Mouse (Mus musculus): ENCODE measurements around the gene Aco2. TPM values are rescaled to one million over a fixed set of nuclear protein-coding genes. Genes with fewer than 3 reads are reported as not detected.

The Aco2 gene
- polyA plus RNA-seq, 1 experiment: 242 TPM

- H3K4me1 ChIP-seq (ENCODE audit: control insufficient read depth, insufficient read depth, low read length): no peaks in the 10 kb centered on the region
- no peak for DNase-seq
- TF ChIP-seq CTCF (IDR thresholded peaks at IDR 0.05; ENCODE audit: insufficient read depth, low read length) (no peak), POLR2A (IDR thresholded peaks at IDR 0.05; ENCODE audit: borderline replicate concordance, extremely low read depth, low read depth, low read length) (no peak)
- 3% methylated on average over 8 of the region's 8 CpGs for WGBS
- H3K4me3 ChIP-seq (replicated peaks; ENCODE audit: extremely low read depth, low read depth, low read length): peak overlapping the region; percentile 55
Observed at GRCm38 (mm10) chr15:81961078-81961451, 89.0 kb downstream of the Aco2 start.

DNA sequence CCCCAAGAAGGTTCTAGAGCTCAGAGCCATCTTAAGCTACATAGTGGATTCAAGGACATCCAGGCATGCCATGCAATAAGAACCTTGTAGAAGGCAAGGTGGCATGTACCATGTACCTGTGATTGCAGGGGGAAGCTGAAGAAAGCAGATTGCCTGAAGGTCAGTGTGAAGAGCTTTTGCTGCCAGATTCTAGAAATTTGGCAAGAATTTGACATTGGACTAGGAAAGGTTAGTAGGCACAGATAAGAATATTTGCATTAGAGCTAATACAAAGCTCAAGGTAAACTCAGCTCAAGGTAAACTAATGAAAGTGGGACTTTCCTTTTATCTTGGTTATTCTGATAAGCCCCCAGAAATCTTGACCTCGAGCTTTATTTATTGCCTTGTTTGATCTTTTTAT, 92.2 kb downstream of the Aco2 start:
- Histone ChIP-seq H3K4me1 (ENCODE audit: control insufficient read depth, insufficient read depth, low read length) (no peaks in the 10 kb centered on the region), H3K4me3 (replicated peaks; ENCODE audit: extremely low read depth, low read depth, low read length) (no peak overlapping the region)
- DNase-seq: no peak
- WGBS: 33% methylated on average over 1 of the region's 1 CpGs
- TF ChIP-seq CTCF (IDR thresholded peaks at IDR 0.05; ENCODE audit: insufficient read depth, low read length): no peak
- TF ChIP-seq POLR2A (IDR thresholded peaks at IDR 0.05; ENCODE audit: borderline replicate concordance, extremely low read depth, low read depth, low read length): no peak

Other genes starting within 250 kb of the Aco2 start
- 11.7 and 16.9 TPM in 2 replicates for gene L3mbtl2, start 208.4 kb upstream of the Aco2 start, polyA plus RNA-seq (2012; rRNA removed)
- 3.5 and 6.5 TPM in 2 replicates for gene Chadl, start 175.0 kb upstream of the Aco2 start, polyA plus RNA-seq (2012; rRNA removed)
- gene Zc3h7b, start 127.3 kb upstream of the Aco2 start, polyA plus RNA-seq (2012; rRNA removed): 47.5 and 52.4 TPM in 2 replicates
- 19.7 and 26.5 TPM in 2 replicates for gene Rangap1, start 126.8 kb upstream of the Aco2 start, polyA plus RNA-seq (2012; rRNA removed)
- gene Tef, start 69.9 kb upstream of the Aco2 start, polyA plus RNA-seq (2012; rRNA removed): 95.4 and 99.7 TPM in 2 replicates
- gene Tob2, start 13.5 kb upstream of the Aco2 start, polyA plus RNA-seq (2012; rRNA removed): 35.8 and 39.0 TPM in 2 replicates
- gene Phf5a, start 398 bp upstream of the Aco2 start, polyA plus RNA-seq (2012; rRNA removed): 23.6 and 34.4 TPM in 2 replicates
- gene Polr3h, start 53.9 kb downstream of the Aco2 start, polyA plus RNA-seq (2012; rRNA removed): 7.7 and 11.8 TPM in 2 replicates
- 8.0 and 9.7 TPM in 2 replicates for gene Csdc2, start 64.5 kb downstream of the Aco2 start, polyA plus RNA-seq (2012; rRNA removed)
- gene Pmm1, start 88.6 kb downstream of the Aco2 start, polyA plus RNA-seq (2012; rRNA removed): 35.6 and 41.0 TPM in 2 replicates
- not detected in 2 replicates for gene 1700029P11Rik, start 108.2 kb downstream of the Aco2 start, polyA plus RNA-seq (2012; rRNA removed)
- 11.5 and 13.3 TPM in 2 replicates for gene Xrcc6, start 115.5 kb downstream of the Aco2 start, polyA plus RNA-seq (2012; rRNA removed)
- 24.0 and 31.1 TPM in 2 replicates for gene Desi1, start 161.6 kb downstream of the Aco2 start, polyA plus RNA-seq (2012; rRNA removed)
- gene Snu13, start 175.3 kb downstream of the Aco2 start, polyA plus RNA-seq (2012; rRNA removed): 54.7 and 56.6 TPM in 2 replicates
- not detected in 2 replicates for gene 4930407I10Rik, start 186.8 kb downstream of the Aco2 start, polyA plus RNA-seq (2012; rRNA removed)
- gene Mei1, start 197.7 kb downstream of the Aco2 start, polyA plus RNA-seq (2012; rRNA removed): not detected in 2 replicates